Mouse (Mus musculus): ENCODE measurements around the gene Ckap4. TPM values are rescaled to one million over a fixed set of nuclear protein-coding genes. Genes with fewer than 3 reads are reported as not detected.

The Ckap4 gene
- polyA plus RNA-seq, 1 experiment from 2014 or later, result 59.2 TPM

DNA sequence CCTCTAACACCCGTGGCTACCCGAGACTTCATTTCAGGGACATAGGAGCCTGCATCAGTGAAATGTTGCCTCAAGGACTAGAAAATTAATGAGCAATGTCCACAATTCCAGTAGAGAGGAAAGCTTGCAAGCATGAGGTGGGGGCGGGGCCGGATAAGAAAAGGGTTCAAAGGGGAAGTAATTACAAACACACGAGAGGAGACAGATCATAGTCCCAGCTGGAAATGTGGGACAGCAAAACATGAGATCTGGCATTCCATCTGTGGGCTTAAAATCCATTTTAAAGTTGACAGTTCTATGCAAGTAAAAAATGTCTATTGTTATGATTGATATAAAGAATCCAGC lies 52.6 kb downstream of the Ckap4 start:
- no peak overlapping the region for H3K9ac ChIP-seq (ENCODE audit: low read length)

GRCm38 (mm10) chr10:84480667-84481326 lies 53.1 kb downstream of the Ckap4 start:
- Histone ChIP-seq H3K4me3 (ENCODE audit: low read depth, low read length) (no peak overlapping the region), H3K36me3 (ENCODE audit: control insufficient read depth, insufficient read depth, low read length) (no peaks in the 10 kb centered on the region), H3K27me3 (ENCODE audit: control insufficient read depth, insufficient read depth, low read length) (no peaks in the 10 kb centered on the region), H3K9ac (ENCODE audit: low read length) (no peak overlapping the region), H3K27ac (replicated peaks) (0 out of 2 replicates have a peak overlapping the region, but pooled peaks have one; percentile 13), H3K9me3 (ENCODE audit: control insufficient read depth, low read length) (no peaks in the 10 kb centered on the region), H3K4me1 (replicated peaks; ENCODE audit: control insufficient read depth, insufficient read depth) (no peaks in the 10 kb centered on the region), H3K4me2 (replicated peaks; ENCODE audit: low read depth) (no peak overlapping the region)
- 60% methylated on average over 8 of the region's 8 CpGs for WGBS
- TF ChIP-seq CTCF (IDR thresholded peaks at IDR 0.05; ENCODE audit: low read depth) (no peak), EP300 (optimal IDR thresholded peaks at IDR 0.05) (no peak)
- DNase-seq (ENCODE audit: low spot score) (no peak), ATAC-seq (ENCODE audit: low FRiP score, low TSS enrichment) (no peak)

More for the DNA sequence above, 52.6 kb downstream of the Ckap4 start:
- H3K36me3 ChIP-seq (ENCODE audit: control insufficient read depth, insufficient read depth, low read length), result no peaks in the 10 kb centered on the region
- no peak overlapping the region for H3K4me2 ChIP-seq (replicated peaks; ENCODE audit: low read depth)
- DNase-seq (ENCODE audit: low spot score) (no peak), ATAC-seq (ENCODE audit: low FRiP score, low TSS enrichment) (no peak)
- no peaks in the 10 kb centered on the region for H3K4me1 ChIP-seq (replicated peaks; ENCODE audit: control insufficient read depth, insufficient read depth)
- H3K27ac ChIP-seq (replicated peaks), result no peak overlapping the region
- no peaks in the 10 kb centered on the region for H3K27me3 ChIP-seq (ENCODE audit: control insufficient read depth, insufficient read depth, low read length)
- no peak overlapping the region for H3K4me3 ChIP-seq (ENCODE audit: low read depth, low read length)
- 61% methylated on average over 5 of the region's 5 CpGs for WGBS
- no peaks in the 10 kb centered on the region for H3K9me3 ChIP-seq (ENCODE audit: control insufficient read depth, low read length)
- TF ChIP-seq CTCF (IDR thresholded peaks at IDR 0.05; ENCODE audit: low read depth), result no peak
- TF ChIP-seq EP300 (optimal IDR thresholded peaks at IDR 0.05), result no peak

- Histone ChIP-seq H3K27ac (replicated peaks) (no peak overlapping the region), H3K9ac (ENCODE audit: low read length) (no peak overlapping the region), H3K27me3 (ENCODE audit: control insufficient read depth, insufficient read depth, low read length) (no peaks in the 10 kb centered on the region), H3K4me3 (ENCODE audit: low read depth, low read length) (no peak overlapping the region), H3K4me2 (replicated peaks; ENCODE audit: low read depth) (no peak overlapping the region), H3K4me1 (replicated peaks; ENCODE audit: control insufficient read depth, insufficient read depth) (no peaks in the 10 kb centered on the region), H3K9me3 (ENCODE audit: control insufficient read depth, low read length) (no peaks in the 10 kb centered on the region), H3K36me3 (ENCODE audit: control insufficient read depth, insufficient read depth, low read length) (no peaks in the 10 kb centered on the region)
- no peak for ATAC-seq (ENCODE audit: low FRiP score, low TSS enrichment)
- DNase-seq (ENCODE audit: low spot score), result no peak
- TF ChIP-seq CTCF (IDR thresholded peaks at IDR 0.05; ENCODE audit: low read depth), result no peak
- TF ChIP-seq EP300 (optimal IDR thresholded peaks at IDR 0.05), result no peak
- WGBS, result 86% methylated on average over 4 of the region's 4 CpGs
These were observed 53.7 kb downstream of the Ckap4 start for GRCm38 (mm10) chr10:84480146-84480545.

DNA sequence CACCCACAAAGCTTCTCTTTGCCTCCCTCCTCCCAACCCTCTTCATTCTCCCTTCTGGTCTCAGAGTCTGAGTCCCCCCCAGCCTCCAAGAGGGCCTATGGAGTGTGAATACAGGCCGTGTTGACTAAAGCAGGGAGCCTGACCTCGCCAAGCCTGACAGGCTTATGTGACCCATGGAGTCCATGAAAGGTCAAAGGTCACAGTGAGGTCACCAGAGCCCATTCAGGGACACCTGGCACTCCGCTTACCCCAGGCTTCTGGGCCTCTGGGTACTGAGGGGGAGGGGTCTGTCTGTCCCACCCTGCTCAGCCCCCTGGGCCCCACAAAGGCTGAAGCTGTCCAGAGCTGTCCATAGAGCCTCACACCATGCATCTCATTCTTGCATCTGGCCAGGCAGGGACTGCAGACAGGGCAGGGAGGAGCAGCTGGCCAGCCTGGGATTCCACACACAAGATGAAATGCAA lies 56.2 kb downstream of the Ckap4 start:
- ATAC-seq (ENCODE audit: low FRiP score, low TSS enrichment), result peak; percentile 41
- Histone ChIP-seq H3K27me3 (ENCODE audit: control insufficient read depth, insufficient read depth, low read length) (no peaks in the 10 kb centered on the region), H3K36me3 (ENCODE audit: control insufficient read depth, insufficient read depth, low read length) (no peaks in the 10 kb centered on the region), H3K9ac (ENCODE audit: low read length) (no peak overlapping the region), H3K4me3 (ENCODE audit: low read depth, low read length) (no peak overlapping the region), H3K4me2 (replicated peaks; ENCODE audit: low read depth) (no peak overlapping the region), H3K4me1 (replicated peaks; ENCODE audit: control insufficient read depth, insufficient read depth) (no peaks in the 10 kb centered on the region), H3K27ac (replicated peaks) (no peak overlapping the region), H3K9me3 (ENCODE audit: control insufficient read depth, low read length) (no peaks in the 10 kb centered on the region)
- 22% methylated on average over 3 of the region's 3 CpGs for WGBS
- DNase-seq (ENCODE audit: low spot score), result no peak
- TF ChIP-seq EP300 (optimal IDR thresholded peaks at IDR 0.05), result no peak
- TF ChIP-seq CTCF (IDR thresholded peaks at IDR 0.05; ENCODE audit: low read depth), result no peak

DNA sequence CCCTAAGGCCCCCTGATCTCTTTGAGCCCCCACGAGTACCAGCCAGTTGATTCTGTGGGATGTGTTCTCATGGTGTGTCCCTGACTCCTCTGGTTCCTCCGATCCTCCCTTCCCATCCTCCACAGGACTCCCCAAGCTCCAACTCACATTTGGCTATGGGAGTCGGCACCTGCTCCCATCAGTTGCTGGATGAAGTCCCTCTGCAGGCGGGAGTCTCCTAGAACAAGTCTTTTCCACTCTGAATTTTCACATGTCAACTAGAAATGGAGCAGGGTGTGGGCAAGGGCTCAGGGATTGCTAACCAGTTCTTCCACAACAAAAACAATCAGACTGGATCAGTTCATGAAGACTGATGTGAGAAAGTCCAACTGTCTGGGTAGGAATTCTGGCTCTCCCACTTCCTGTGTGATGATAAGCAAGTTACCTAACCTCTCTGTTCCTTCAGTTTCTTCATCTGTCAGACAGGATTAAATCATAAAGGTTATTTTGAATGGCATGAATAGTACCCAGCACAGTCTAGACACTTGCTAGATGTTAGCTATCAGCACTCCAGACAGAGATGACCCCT lies 56.7 kb downstream of the Ckap4 start:
- H3K4me3 ChIP-seq (ENCODE audit: low read depth, low read length), result no peak overlapping the region
- H3K9me3 ChIP-seq (ENCODE audit: control insufficient read depth, low read length), result no peaks in the 10 kb centered on the region
- no peak overlapping the region for H3K4me2 ChIP-seq (replicated peaks; ENCODE audit: low read depth)
- no peaks in the 10 kb centered on the region for H3K36me3 ChIP-seq (ENCODE audit: control insufficient read depth, insufficient read depth, low read length)
- ATAC-seq (ENCODE audit: low FRiP score, low TSS enrichment) (no peak), DNase-seq (ENCODE audit: low spot score) (no peak)
- no peaks in the 10 kb centered on the region for H3K4me1 ChIP-seq (replicated peaks; ENCODE audit: control insufficient read depth, insufficient read depth)
- no peak overlapping the region for H3K27ac ChIP-seq (replicated peaks)
- TF ChIP-seq EP300 (optimal IDR thresholded peaks at IDR 0.05), result no peak
- no peak for TF ChIP-seq CTCF (IDR thresholded peaks at IDR 0.05; ENCODE audit: low read depth)
- H3K27me3 ChIP-seq (ENCODE audit: control insufficient read depth, insufficient read depth, low read length), result no peaks in the 10 kb centered on the region
- WGBS, result 57% methylated on average over 4 of the region's 4 CpGs
- H3K9ac ChIP-seq (ENCODE audit: low read length), result no peak overlapping the region

Other genes with a start within 250 kb of the Ckap4 start
- gene Nuak1, start 93.5 kb downstream of the Ckap4 start, polyA plus RNA-seq (2015; fragmentation: Nextera tagmentation; extraction: Ambion mirVana), result 0.35 and 0.40 TPM in 2 replicates
- gene Tcp11l2, start 42.6 kb upstream of the Ckap4 start, polyA plus RNA-seq (2015; fragmentation: Nextera tagmentation; extraction: Ambion mirVana), result 16.3 and 19.5 TPM in 2 replicates
- gene Polr3b, start 88.2 kb upstream of the Ckap4 start, polyA plus RNA-seq (2015; fragmentation: Nextera tagmentation; extraction: Ambion mirVana), result 4.5 and 4.9 TPM in 2 replicates
- gene Rfx4, start 222.0 kb upstream of the Ckap4 start, polyA plus RNA-seq (2015; fragmentation: Nextera tagmentation; extraction: Ambion mirVana), result not detected in 2 replicates